Mouse (Mus musculus) testis, adult 2 months (tissue): ENCODE data around the gene Entpd1.

Experiments
- CTCF ChIP-seq: fragments of 200-500 bp; IDR thresholded peaks from 2 replicates; pipeline ENCODE4 v1.5.1; 2012; ENCODE audit warnings: low read depth, mild to moderate bottlenecking, inconsistent platforms, low read length, moderate library complexity; ENCODE audit not compliant: control insufficient read depth, insufficient read depth, insufficient replicate concordance
- POLR2A ChIP-seq: fragments of 200-500 bp; IDR thresholded peaks from 2 replicates; pipeline ENCODE4 v1.6.1; 2012; ENCODE audit warnings: low read depth, mild to moderate bottlenecking, inconsistent platforms, low read length, moderate library complexity; ENCODE audit not compliant: control insufficient read depth

DNA sequence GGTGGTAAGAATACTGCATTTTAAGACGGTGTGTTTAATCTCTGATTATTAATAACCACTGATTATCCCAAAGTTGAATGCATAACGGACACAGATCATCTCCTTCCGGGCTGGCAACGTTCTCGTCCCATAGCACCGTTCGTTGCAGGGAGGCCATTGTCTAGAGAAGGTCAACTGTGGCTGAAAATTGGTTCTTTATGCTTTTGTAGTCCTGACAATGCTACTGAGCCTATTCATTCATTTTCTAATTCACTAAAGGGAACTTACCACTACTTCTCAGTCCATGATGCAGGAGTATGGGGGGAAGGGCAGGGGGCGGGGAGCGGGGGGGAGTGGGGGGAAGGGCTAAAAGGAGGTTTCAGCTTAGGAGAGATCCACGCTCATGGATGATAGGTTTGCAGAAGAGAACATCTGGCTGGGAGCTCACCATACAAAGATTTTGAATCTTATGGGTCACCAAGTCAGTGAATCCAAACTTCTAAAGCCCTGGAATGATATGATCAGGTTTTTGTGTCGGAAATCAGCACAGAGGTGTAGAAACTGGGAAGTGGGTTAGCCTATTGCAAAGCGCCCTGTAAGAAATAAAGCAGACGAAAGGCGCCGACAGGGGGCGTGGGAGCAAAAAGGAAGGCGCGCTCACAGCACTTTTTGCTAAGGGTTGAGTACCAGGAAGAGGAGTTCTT lies 23.2 kb upstream of the Entpd1 start:
- TF ChIP-seq CTCF (peak; percentile 47; the same call in 1 of the 2 replicates), POLR2A (peak; percentile 18; the same call in 1 of the 2 replicates)
